Mouse (Mus musculus) midbrain, embryonic 12.5 days (tissue): ENCODE results near the gene Hspa1l. TPM values are rescaled to one million over a fixed set of nuclear protein-coding genes. Genes with fewer than 3 reads are reported as not detected.
A peak's percentile ranks its signal among the peaks of the same experiment; 100 is the strongest.
"Not testable (repeated sequence)": the region's sequence is repeated elsewhere in the genome, so short reads cannot be mapped to it uniquely, and the experiment has no call there.

Experiments used
- ATAC-seq: fragments of 200-750 bp; cut with Nextera tagmentation; 2 replicates; pipeline ENCODE4 v1.8.0; 2017; ENCODE audit warnings: low read depth, moderate TSS enrichment, moderate library complexity; ENCODE audit not compliant: low FRiP score
- H3K27ac ChIP-seq: fragments of 300-500 bp; sonication (generic); replicated peaks from 2 replicates; pipeline ENCODE4 v1.5.1; 2016; ENCODE audit warnings: mild to moderate bottlenecking
- H3K27me3 ChIP-seq: fragments of 300-500 bp; sonication (generic); 2 replicates; pipeline ENCODE4 v1.6.1; 2016; ENCODE audit warnings: mild to moderate bottlenecking
- H3K36me3 ChIP-seq: fragments of 300-500 bp; sonication (generic); 2 replicates; pipeline ENCODE4 v1.6.1; 2016
- H3K4me1 ChIP-seq: fragments of 300-500 bp; sonication (generic); 2 replicates; pipeline ENCODE4 v1.6.1; 2016
- H3K4me2 ChIP-seq: fragments of 300-500 bp; sonication (generic); replicated peaks from 2 replicates; pipeline ENCODE4 v1.6.1; 2016; ENCODE audit warnings: mild to moderate bottlenecking, moderate library complexity
- H3K4me3 ChIP-seq: fragments of 300-500 bp; sonication (generic); 2 replicates; pipeline ENCODE4 v1.5.1; 2016; ENCODE audit warnings: mild to moderate bottlenecking
- H3K9ac ChIP-seq: fragments of 300-500 bp; sonication (generic); replicated peaks from 2 replicates; pipeline ENCODE4 v1.6.1; 2016; ENCODE audit warnings: mild to moderate bottlenecking, moderate library complexity
- H3K9me3 ChIP-seq: fragments of 300-500 bp; sonication (generic); 2 replicates; pipeline ENCODE4 v1.6.1; 2016; ENCODE audit warnings: mild to moderate bottlenecking
- whole genome bisulfite sequencing: fragments of 180-500 bp; shearing (Covaris S2); methylation state at CpG from one replicate; pipeline ENCODE4 v1.1.7; 2016; 5-methylcytosine and 5-hydroxymethylcytosine counted together
- polyA plus RNA-seq: library from polyadenylated mRNA; unstranded; fragments of >200 nt; fragmentation: Nextera tagmentation; extraction: Ambion mirVana; gene quantifications from 2 replicates; pipeline ENCODE4 v1.2.1, GENCODE M21; 2016

The Hspa1l gene
- polyA plus RNA-seq, 1 experiment from 2014 or later = 1.1 TPM

- Histone ChIP-seq H3K4me1 (peaks cover 11% of the 10 kb centered on the region), H3K27me3 (peaks cover 49% of the 10 kb centered on the region), H3K36me3 (no peaks in the 10 kb centered on the region), H3K9me3 (no peaks in the 10 kb centered on the region), H3K27ac (no peak overlapping the region), H3K9ac (no peak overlapping the region), H3K4me2 (no peak overlapping the region), H3K4me3 (no peak overlapping the region)
- 37% methylated on average over 3 of the region's 3 CpGs for WGBS
- ATAC-seq = no peak
Measured at GRCm38 (mm10) chr17:34962125-34962524, 10.4 kb upstream of the Hspa1l start.

GRCm38 (mm10) chr17:34962841-34963240 is 9.7 kb upstream of the Hspa1l start:
- no peak for ATAC-seq
- no peaks in the 10 kb centered on the region for H3K9me3 ChIP-seq
- H3K27me3 ChIP-seq = peaks cover 52% of the 10 kb centered on the region
- peaks cover 11% of the 10 kb centered on the region for H3K4me1 ChIP-seq
- no peak overlapping the region for H3K4me2 ChIP-seq
- no peaks in the 10 kb centered on the region for H3K36me3 ChIP-seq
- 64% methylated on average over 1 of the region's 1 CpGs for WGBS
- no peak overlapping the region for H3K4me3 ChIP-seq
- no peak overlapping the region for H3K27ac ChIP-seq
- no peak overlapping the region for H3K9ac ChIP-seq

- no peak for ATAC-seq
- Histone ChIP-seq H3K4me3 (no peak overlapping the region), H3K4me1 (peaks cover 7% of the 10 kb centered on the region), H3K36me3 (no peaks in the 10 kb centered on the region), H3K27me3 (peaks cover 68% of the 10 kb centered on the region), H3K9ac (no peak overlapping the region), H3K9me3 (no peaks in the 10 kb centered on the region), H3K27ac (no peak overlapping the region), H3K4me2 (no peak overlapping the region)
- WGBS = 5% methylated on average over 1 of the region's 1 CpGs
Measured at GRCm38 (mm10) chr17:34964640-34965049, 7.9 kb upstream of the Hspa1l start.

- H3K36me3 ChIP-seq = no peaks in the 10 kb centered on the region
- H3K27me3 ChIP-seq = peaks cover 64% of the 10 kb centered on the region
Measured at GRCm38 (mm10) chr17:34965627-34966026, 6.9 kb upstream of the Hspa1l start.

GRCm38 (mm10) chr17:34969822-34970221 is 2.7 kb upstream of the Hspa1l start, which contains the start of gene Gm20481:
TSS of gene Gm20481 (plus strand) at chr17:34969912.
- H3K27me3 ChIP-seq = peaks cover 53% of the 10 kb centered on the region
- ATAC-seq, H3K9ac ChIP-seq, H3K4me1 ChIP-seq, H3K4me2 ChIP-seq, H3K27ac ChIP-seq, H3K9me3 ChIP-seq, H3K4me3 ChIP-seq, H3K36me3 ChIP-seq: not testable (repeated sequence)
- whole genome bisulfite sequencing = 67% methylated on average over 7 of the region's 11 CpGs

More at GRCm38 (mm10) chr17:34965627-34966026, 6.9 kb upstream of the Hspa1l start:
- no peak for ATAC-seq
- H3K9ac ChIP-seq = no peak overlapping the region
- no peak overlapping the region for H3K27ac ChIP-seq
- H3K4me2 ChIP-seq = no peak overlapping the region
- no peaks in the 10 kb centered on the region for H3K4me1 ChIP-seq
- H3K9me3 ChIP-seq = no peaks in the 10 kb centered on the region
- no peak overlapping the region for H3K4me3 ChIP-seq
- WGBS = 82% methylated on average over 5 of the region's 5 CpGs

GRCm38 (mm10) chr17:34970850-34971249 is 1.7 kb upstream of the Hspa1l start:
- not testable (repeated sequence) for H3K9me3 ChIP-seq, ATAC-seq, H3K4me1 ChIP-seq, H3K9ac ChIP-seq, H3K36me3 ChIP-seq, H3K4me3 ChIP-seq, H3K27ac ChIP-seq, H3K4me2 ChIP-seq
- 38% methylated on average over 27 of the region's 37 CpGs for WGBS
- H3K27me3 ChIP-seq = peaks cover 50% of the 10 kb centered on the region

- Histone ChIP-seq H3K9ac (0 out of 2 replicates have a peak overlapping the region, but pooled peaks have one; percentile 41), H3K4me2 (peak overlapping the region; percentile 60), H3K4me3 (peak overlapping the region; percentile 35), H3K27me3 (peaks cover 50% of the 10 kb centered on the region)
- H3K36me3 ChIP-seq, H3K4me1 ChIP-seq, H3K27ac ChIP-seq, H3K9me3 ChIP-seq: not testable (repeated sequence)
- ATAC-seq = peak; percentile 60
- under 1% methylated on average over 22 of the region's 43 CpGs for WGBS
Measured at GRCm38 (mm10) chr17:34971694-34972068, 822 bp upstream of the Hspa1l start.

GRCm38 (mm10) chr17:34975581-34976492 is 3.3 kb downstream of the Hspa1l start:
- Histone ChIP-seq H3K9ac (no peak overlapping the region), H3K9me3 (no peaks in the 10 kb centered on the region), H3K4me3 (no peak overlapping the region), H3K27ac (no peak overlapping the region), H3K4me1 (peaks cover 9% of the 10 kb centered on the region), H3K4me2 (no peak overlapping the region), H3K27me3 (peaks cover 18% of the 10 kb centered on the region; the same call in 1 of the 2 replicates), H3K36me3 (no peaks in the 10 kb centered on the region)
- ATAC-seq = no peak
- 84% methylated on average over 3 of the region's 3 CpGs for whole genome bisulfite sequencing

GRCm38 (mm10) chr17:34977000-34977399 is 4.5 kb downstream of the Hspa1l start:
- Histone ChIP-seq H3K27me3 (peaks cover 18% of the 10 kb centered on the region; the same call in 1 of the 2 replicates), H3K27ac (no peak overlapping the region), H3K36me3 (no peaks in the 10 kb centered on the region), H3K9ac (no peak overlapping the region), H3K4me2 (no peak overlapping the region), H3K4me3 (no peak overlapping the region), H3K4me1 (peaks cover 13% of the 10 kb centered on the region), H3K9me3 (no peaks in the 10 kb centered on the region)
- ATAC-seq = no peak
- WGBS = 95% methylated on average over 20 of the region's 20 CpGs

- Histone ChIP-seq H3K27me3 (peaks cover 10% of the 10 kb centered on the region; the same call in 1 of the 2 replicates), H3K9ac (no peak overlapping the region), H3K4me1 (peaks cover 18% of the 10 kb centered on the region), H3K27ac (no peak overlapping the region), H3K9me3 (no peaks in the 10 kb centered on the region), H3K36me3 (no peaks in the 10 kb centered on the region), H3K4me3 (no peak overlapping the region), H3K4me2 (no peak overlapping the region)
- whole genome bisulfite sequencing = 89% methylated on average over 27 of the region's 27 CpGs
- no peak for ATAC-seq
Measured at GRCm38 (mm10) chr17:34978239-34978638, 5.7 kb downstream of the Hspa1l start.

- Histone ChIP-seq H3K27me3 (no peaks in the 10 kb centered on the region), H3K36me3 (0 out of 2 replicates have a peak, but pooled peaks cover under 1% of the 10 kb centered on the region), H3K4me1 (peaks cover 18% of the 10 kb centered on the region), H3K9me3 (no peaks in the 10 kb centered on the region), H3K4me3 (no peak overlapping the region), H3K4me2 (no peak overlapping the region), H3K9ac (0 out of 2 replicates have a peak overlapping the region, but pooled peaks have one; percentile 20), H3K27ac (no peak overlapping the region)
- 94% methylated on average over 4 of the region's 4 CpGs for WGBS
- ATAC-seq = no peak
Measured at GRCm38 (mm10) chr17:34979631-34980030, 7.1 kb downstream of the Hspa1l start.

- H3K27ac ChIP-seq = no peak overlapping the region
- no peaks in the 10 kb centered on the region for H3K9me3 ChIP-seq
- peaks cover 10% of the 10 kb centered on the region for H3K36me3 ChIP-seq
- no peak for ATAC-seq
- 30% methylated on average over 2 of the region's 2 CpGs for WGBS
- H3K4me1 ChIP-seq = peaks cover 18% of the 10 kb centered on the region
- H3K4me3 ChIP-seq = peak overlapping the region; percentile 91
- no peaks in the 10 kb centered on the region for H3K27me3 ChIP-seq
- H3K9ac ChIP-seq = peak overlapping the region; percentile 87; the same call in 1 of the 2 replicates
- peak overlapping the region; percentile 96 for H3K4me2 ChIP-seq
Measured at GRCm38 (mm10) chr17:34980655-34981054, 8.2 kb downstream of the Hspa1l start.
